Mouse (Mus musculus) liver, postnatal 0 days (tissue): Measurements from ENCODE around the gene Dyrk3. TPM values are rescaled to one million over a fixed set of nuclear protein-coding genes. Genes with fewer than 3 reads are reported as not detected.
"Not testable (repeated sequence)": the region's sequence is repeated elsewhere in the genome, so short reads cannot be mapped to it uniquely, and the experiment has no call there.

Experiments used
- ATAC-seq: fragments of 200-750 bp; cut with Nextera tagmentation; 2 replicates; pipeline ENCODE4 v1.8.0; 2017; ENCODE audit warnings: mild to moderate bottlenecking, moderate library complexity
- DNase-seq: peaks from one replicate; pipeline ENCODE4 v3.0.0-alpha.2; 2016
- H3K27ac ChIP-seq: fragments of 300-500 bp; sonication (generic); 2 replicates; pipeline ENCODE4 v1.5.1; 2014; ENCODE audit warnings: antibody characterized with exemption, moderate library complexity, mild to moderate bottlenecking, low read depth
- H3K27me3 ChIP-seq: fragments of 300-500 bp; sonication (generic); 2 replicates; pipeline ENCODE4 v1.6.1; 2014; ENCODE audit warnings: low read length, control low read depth, mixed read lengths; ENCODE audit not compliant: insufficient read depth
- H3K36me3 ChIP-seq: fragments of 300-500 bp; sonication (generic); replicated peaks from 2 replicates; pipeline ENCODE4 v1.6.1; 2014; ENCODE audit warnings: mild to moderate bottlenecking, control low read depth, low read length, moderate library complexity, mixed read lengths; ENCODE audit not compliant: insufficient read depth
- H3K4me1 ChIP-seq: fragments of 300-500 bp; sonication (generic); 2 replicates; pipeline ENCODE4 v1.6.1; 2014; ENCODE audit warnings: antibody characterized with exemption, mild to moderate bottlenecking, control low read depth; ENCODE audit not compliant: insufficient read depth
- H3K4me2 ChIP-seq: fragments of 300-500 bp; sonication (generic); 2 replicates; pipeline ENCODE4 v1.6.1; 2014; ENCODE audit warnings: low read depth, mild to moderate bottlenecking, low read length, moderate library complexity, mixed read lengths
- H3K4me3 ChIP-seq: fragments of 300-500 bp; sonication (generic); 2 replicates; pipeline ENCODE4 v1.5.1; 2014; ENCODE audit warnings: low read depth, low read length
- H3K9ac ChIP-seq: fragments of 300-500 bp; sonication (generic); replicated peaks from 2 replicates; pipeline ENCODE4 v1.6.1; 2014; ENCODE audit warnings: mild to moderate bottlenecking, moderate library complexity
- H3K9me3 ChIP-seq: fragments of 300-500 bp; sonication (generic); 2 replicates; pipeline ENCODE4 v1.6.1; 2016; ENCODE audit warnings: mild to moderate bottlenecking, control low read depth, low read length, mixed read lengths
- CTCF ChIP-seq: sonication (generic); IDR thresholded peaks from 2 replicates; pipeline ENCODE4 v1.5.1; 2016; ENCODE audit warnings: antibody characterized with exemption, low read depth
- EP300 ChIP-seq: IDR thresholded peaks from 2 replicates; pipeline ENCODE4 v1.6.1; 2016; ENCODE audit warnings: antibody characterized with exemption, low read depth, mild to moderate bottlenecking
- WGBS: fragments of 180-500 bp; shearing (Covaris S2); extraction: QIAGEN DNeasy Blood & Tissue Kit; methylation state at CpG from one replicate; pipeline ENCODE4 v1.1.7; 2014; ENCODE audit not compliant: insufficient replicate concordance; 5-methylcytosine and 5-hydroxymethylcytosine counted together
- polyA plus RNA-seq: library from polyadenylated mRNA; unstranded; fragments of >200 nt; fragmentation: Nextera tagmentation; extraction: Ambion mirVana; gene quantifications from 2 replicates; pipeline ENCODE4 v1.2.1, GENCODE M21; 2015

Dyrk3 gene
- polyA plus RNA-seq, 1 experiment from 2014 or later = 10.3 TPM

DNA sequence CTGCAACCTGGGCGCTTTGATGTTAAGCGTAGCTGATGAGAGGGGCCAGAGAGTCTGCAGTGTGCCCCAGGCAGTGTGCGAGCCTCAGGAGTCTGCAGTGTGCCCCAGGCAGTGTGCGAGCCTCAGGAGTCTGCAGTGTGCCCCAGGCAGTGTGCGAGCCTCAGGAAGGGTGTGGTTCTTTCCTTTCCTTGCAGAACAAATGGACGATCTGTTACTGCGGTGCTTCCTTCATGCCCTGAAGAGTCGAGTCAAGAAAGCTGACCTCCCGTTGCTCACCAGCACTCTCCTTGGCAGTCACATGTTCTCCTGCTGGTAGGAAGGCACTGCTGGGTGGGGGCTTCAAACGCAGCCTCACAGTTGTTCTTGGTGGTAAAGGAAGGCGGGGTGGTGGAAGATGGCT, 23.0 kb upstream of the Dyrk3 start:
- Histone ChIP-seq H3K4me1 (no peaks in the 10 kb centered on the region), H3K27ac (no peak overlapping the region), H3K9me3 (no peaks in the 10 kb centered on the region), H3K4me3 (no peak overlapping the region), H3K9ac (no peak overlapping the region), H3K4me2 (no peak overlapping the region), H3K36me3 (peaks cover 60% of the 10 kb centered on the region), H3K27me3 (no peaks in the 10 kb centered on the region)
- ATAC-seq = no peak
- TF ChIP-seq CTCF = no peak
- TF ChIP-seq EP300 = no peak
- WGBS = 53% methylated on average over 11 of the region's 11 CpGs
- DNase-seq = no peak

DNA sequence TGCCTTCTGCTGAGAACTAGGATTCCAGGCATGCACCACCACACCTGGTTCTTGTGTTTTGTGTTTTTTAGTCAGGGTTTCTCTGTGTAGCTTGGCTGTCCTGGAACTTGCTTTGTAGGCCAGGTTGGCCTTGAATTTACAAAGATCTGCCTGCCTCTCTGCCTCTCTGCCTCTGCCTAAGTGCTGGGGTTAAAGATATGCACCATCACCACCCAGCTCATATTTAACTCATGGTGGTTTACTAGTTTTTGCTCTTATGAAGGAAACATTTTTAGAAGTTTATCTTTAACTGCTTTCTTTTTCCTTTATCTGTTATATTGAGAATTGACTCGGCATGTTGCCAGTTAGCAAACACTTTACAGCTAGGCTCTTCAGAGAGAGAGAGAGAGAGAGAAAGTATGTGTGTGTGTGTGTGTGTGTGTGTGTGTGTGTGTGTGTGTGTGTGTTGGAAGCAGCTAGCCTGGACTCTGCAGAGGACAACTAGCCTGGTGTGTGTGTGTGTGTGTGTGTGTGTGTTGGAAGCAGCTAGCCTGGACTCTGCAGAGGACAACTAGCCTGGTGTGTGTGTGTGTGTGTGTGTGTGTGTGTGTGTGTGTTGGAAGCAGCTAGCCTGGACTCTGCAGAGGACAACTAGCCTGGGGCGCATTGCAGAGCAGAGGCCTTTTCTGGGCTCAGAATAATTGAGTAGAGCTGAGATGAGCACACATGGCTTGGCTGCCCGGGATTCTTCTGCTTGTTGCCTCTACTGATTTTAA, 21.6 kb upstream of the Dyrk3 start:
- peaks cover 47% of the 10 kb centered on the region for H3K36me3 ChIP-seq
- peak; percentile 35; the same call in 1 of the 2 replicates for ATAC-seq
- not testable (repeated sequence) for DNase-seq, H3K27ac ChIP-seq, H3K9me3 ChIP-seq, H3K4me1 ChIP-seq, H3K4me3 ChIP-seq, H3K27me3 ChIP-seq, H3K4me2 ChIP-seq, H3K9ac ChIP-seq
- WGBS = 75% methylated on average over 3 of the region's 3 CpGs

DNA sequence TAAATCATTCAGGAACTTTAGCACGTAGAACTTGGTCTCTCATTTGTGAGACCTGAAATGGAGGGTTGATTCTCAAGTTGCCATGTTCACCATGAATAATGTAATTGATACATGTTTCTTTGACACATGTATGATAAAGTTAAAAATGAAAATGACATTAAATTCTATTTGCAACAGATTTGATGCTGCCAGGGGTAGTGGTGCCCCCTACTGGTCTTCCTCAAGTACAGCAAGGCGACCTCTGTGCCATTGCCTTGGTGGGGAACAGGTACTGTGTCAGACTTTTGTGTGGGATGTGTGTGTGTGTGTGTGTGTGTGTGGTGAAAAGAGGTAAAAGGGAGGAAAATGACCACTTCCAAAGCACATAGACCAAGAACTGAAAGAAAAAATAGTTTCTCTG, 17.3 kb upstream of the Dyrk3 start:
- TF ChIP-seq CTCF (peak; percentile 96), EP300 (no peak)
- peaks cover 13% of the 10 kb centered on the region for H3K36me3 ChIP-seq
- ATAC-seq = no peak
- no peak overlapping the region for H3K4me2 ChIP-seq
- WGBS = 50% methylated on average over 2 of the region's 2 CpGs
- no peak overlapping the region for H3K4me3 ChIP-seq
- H3K4me1 ChIP-seq = peaks cover 10% of the 10 kb centered on the region
- H3K27me3 ChIP-seq = no peaks in the 10 kb centered on the region
- H3K27ac ChIP-seq = no peak overlapping the region
- no peaks in the 10 kb centered on the region for H3K9me3 ChIP-seq
- no peak overlapping the region for H3K9ac ChIP-seq
- peak; percentile 63 for DNase-seq

DNA sequence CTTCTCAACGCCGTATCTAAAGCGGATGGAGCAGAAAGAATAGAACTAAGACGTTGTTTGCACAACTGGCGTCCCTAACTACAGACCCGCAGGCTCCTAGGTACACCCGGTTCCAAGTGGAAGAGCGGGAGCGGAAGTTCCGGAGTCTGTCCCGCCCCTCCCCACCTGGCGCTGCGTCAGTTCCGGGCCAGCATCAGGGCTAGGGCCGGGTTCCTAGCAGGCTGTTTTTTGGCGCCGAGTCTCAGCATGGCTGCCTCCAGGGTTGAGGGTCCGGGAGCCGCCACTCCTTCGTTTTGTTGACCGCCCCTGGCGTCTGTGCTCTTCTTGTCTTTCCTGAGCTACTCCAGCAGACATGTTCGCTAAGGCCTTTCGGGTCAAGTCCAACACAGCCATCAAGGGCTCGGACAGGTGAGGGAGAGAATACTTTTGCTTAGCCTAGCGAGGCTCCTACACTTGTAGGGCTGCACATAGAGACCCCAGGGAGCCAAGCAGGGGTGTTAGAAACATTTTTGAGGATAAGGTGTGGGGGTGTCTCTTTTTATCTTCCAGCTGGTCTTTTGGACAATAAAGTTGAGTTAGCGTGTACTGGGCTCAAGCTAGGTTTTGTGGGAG, 15.0 kb upstream of the Dyrk3 start, which contains the start of gene Eif2d:
Gene Eif2d (plus strand): TSS at position 164 of the 612 bp plus-strand sequence.
- H3K4me2 ChIP-seq = peak within 1 kb of the TSS; percentile 92
- TF ChIP-seq CTCF (no peak), EP300 (0 out of 2 replicates have a peak, but pooled peaks have one; percentile 49)
- H3K27me3 ChIP-seq = no peaks in the 10 kb centered on the region
- peak within 1 kb of the TSS; percentile 84 for H3K9ac ChIP-seq
- ATAC-seq (peak; percentile 99), DNase-seq (peak; percentile 92)
- no peaks in the 10 kb centered on the region for H3K9me3 ChIP-seq
- under 1% methylated on average over 27 of the region's 27 CpGs for WGBS
- peak within 1 kb of the TSS; percentile 67 for H3K27ac ChIP-seq
- peaks cover 10% of the 10 kb centered on the region for H3K4me1 ChIP-seq
- peak within 1 kb of the TSS; percentile 87 for H3K4me3 ChIP-seq
- peaks cover 3% of the 10 kb centered on the region; the same call in 1 of the 2 replicates for H3K36me3 ChIP-seq

DNA sequence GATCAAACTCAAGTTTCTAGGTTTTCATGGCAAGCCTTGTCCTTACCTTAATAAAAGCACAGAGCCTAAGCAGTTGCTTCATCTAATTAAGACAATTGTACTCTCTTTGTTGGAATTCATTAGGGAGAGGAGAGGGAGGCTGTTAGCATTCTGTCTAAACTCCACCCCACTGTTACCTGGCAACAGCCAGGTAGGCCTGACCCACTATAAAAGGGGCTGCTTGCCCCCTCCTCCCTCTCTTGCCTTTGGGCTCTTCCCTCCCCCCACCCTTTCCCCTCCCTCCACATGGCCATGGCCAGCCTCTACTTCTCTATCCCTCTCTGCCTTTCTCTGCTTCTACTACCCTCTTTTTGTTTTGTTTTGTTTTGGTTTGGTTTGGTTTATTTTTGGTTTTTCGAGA, 11.4 kb upstream of the Dyrk3 start:
- H3K9me3 ChIP-seq = no peaks in the 10 kb centered on the region
- no peak overlapping the region for H3K27ac ChIP-seq
- H3K27me3 ChIP-seq = no peaks in the 10 kb centered on the region
- H3K36me3 ChIP-seq = no peaks in the 10 kb centered on the region
- H3K4me3 ChIP-seq = no peak overlapping the region
- WGBS = 71% methylated on average over 1 of the region's 1 CpGs
- no peak for ATAC-seq
- H3K9ac ChIP-seq = no peak overlapping the region
- H3K4me1 ChIP-seq = peaks cover 10% of the 10 kb centered on the region
- no peak overlapping the region for H3K4me2 ChIP-seq
- no peak for DNase-seq
- TF ChIP-seq CTCF (no peak), EP300 (no peak)

DNA sequence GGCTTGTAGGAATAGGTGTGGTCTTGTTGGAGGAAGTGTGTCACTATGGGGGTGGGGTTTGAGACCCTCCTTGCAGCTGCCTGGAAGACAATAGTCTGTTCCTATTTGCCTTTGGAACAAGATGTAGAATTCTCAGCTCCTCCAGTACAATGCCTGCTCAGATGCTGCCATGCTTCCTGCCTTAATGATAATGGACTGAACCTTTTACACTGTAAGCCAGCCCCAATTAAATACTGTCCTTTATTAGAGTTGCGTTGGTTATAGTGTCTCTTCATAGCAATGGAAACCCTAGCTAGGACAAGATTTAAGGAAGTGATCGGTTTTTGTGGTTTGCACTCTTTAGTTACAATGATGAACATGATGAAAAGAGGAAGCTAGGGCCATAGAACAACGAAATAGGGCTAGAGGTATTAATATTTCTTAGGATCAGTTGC, 8.1 kb upstream of the Dyrk3 start:
- Histone ChIP-seq H3K27me3 (no peaks in the 10 kb centered on the region), H3K4me2 (no peak overlapping the region), H3K36me3 (no peaks in the 10 kb centered on the region), H3K27ac (no peak overlapping the region), H3K9ac (no peak overlapping the region), H3K4me1 (no peaks in the 10 kb centered on the region), H3K4me3 (no peak overlapping the region), H3K9me3 (no peaks in the 10 kb centered on the region)
- DNase-seq = no peak
- no peak for TF ChIP-seq CTCF
- TF ChIP-seq EP300 = peak; percentile 15; the same call in 1 of the 2 replicates
- ATAC-seq = no peak
- WGBS = 35% methylated on average over 3 of the region's 3 CpGs

- not testable (repeated sequence) for H3K36me3 ChIP-seq, H3K4me1 ChIP-seq
These were observed 7.1 kb upstream of the Dyrk3 start for GRCm38 (mm10) chr1:131145222-131145621.

More at GRCm38 (mm10) chr1:131145222-131145621, 7.1 kb upstream of the Dyrk3 start:
- not testable (repeated sequence) for H3K4me3 ChIP-seq, ATAC-seq, H3K27me3 ChIP-seq, H3K9me3 ChIP-seq, H3K4me2 ChIP-seq, H3K9ac ChIP-seq, DNase-seq, H3K27ac ChIP-seq
- WGBS = 46% methylated on average over 3 of the region's 3 CpGs
